Mouse (Mus musculus): Measurements from ENCODE around the gene A530084C06Rik.

- no peak for TF ChIP-seq CTCF (IDR thresholded peaks at IDR 0.05; ENCODE audit: low read depth, low read length)
- TF ChIP-seq POLR2A (IDR thresholded peaks at IDR 0.05; ENCODE audit: extremely low read depth, insufficient read depth, low read length): no peak
Observed at GRCm38 (mm10) chr13:31531651-31532061, 27.5 kb downstream of the A530084C06Rik start.
